Mouse (Mus musculus) liver, embryonic 14.5 days (tissue): Measurements from ENCODE around the gene Mrgpra6.

Source experiments
- CTCF ChIP-seq: IDR thresholded peaks from 2 replicates; pipeline ENCODE4 v1.5.1; 2016; ENCODE audit warnings: antibody characterized with exemption, low read depth, control low read depth
- EP300 ChIP-seq: IDR thresholded peaks from 2 replicates; pipeline ENCODE4 v1.6.1; 2016; ENCODE audit warnings: antibody characterized with exemption, low read depth

- TF ChIP-seq CTCF: no peak
- no peak for TF ChIP-seq EP300
These were observed 9.4 kb downstream of the Mrgpra6 start for GRCm38 (mm10) chr7:47195271-47195670.
